Mouse (Mus musculus): ENCODE measurements around the gene Hmgb1. TPM values are rescaled to one million over a fixed set of nuclear protein-coding genes. Genes with fewer than 3 reads are reported as not detected.

The Hmgb1 gene
- polyA plus RNA-seq, 1 experiment from 2014 or later, result 1,770 TPM

GRCm38 (mm10) chr5:149032438-149032837, 151.9 kb downstream of the Hmgb1 start:
- peaks cover 26% of the 10 kb centered on the region for H3K4me1 ChIP-seq
- no peak overlapping the region for H3K4me2 ChIP-seq (replicated peaks)
- H3K36me3 ChIP-seq, result no peaks in the 10 kb centered on the region
- no peak for ATAC-seq (ENCODE audit: insufficient number of reproducible peaks, insufficient read depth, low FRiP score, low TSS enrichment)
- H3K27ac ChIP-seq, result no peak overlapping the region; the same call in 1 of the 2 replicates
- no peak overlapping the region for H3K4me3 ChIP-seq
- no peaks in the 10 kb centered on the region for H3K27me3 ChIP-seq
- H3K9ac ChIP-seq, result no peak overlapping the region
- peaks cover 9% of the 10 kb centered on the region; the same call in 1 of the 2 replicates for H3K9me3 ChIP-seq
- WGBS, result 92% methylated on average over 4 of the region's 4 CpGs

- Histone ChIP-seq H3K9ac (peak overlapping the region; percentile 58), H3K27ac (peak overlapping the region; percentile 85), H3K36me3 (no peaks in the 10 kb centered on the region), H3K27me3 (no peaks in the 10 kb centered on the region), H3K4me2 (replicated peaks) (peak overlapping the region; percentile 57), H3K4me3 (peak overlapping the region; percentile 33), H3K9me3 (0 out of 2 replicates have a peak, but pooled peaks cover under 1% of the 10 kb centered on the region), H3K4me1 (peaks cover 26% of the 10 kb centered on the region)
- peak; percentile 76; the same call in 1 of the 2 replicates for ATAC-seq (ENCODE audit: insufficient number of reproducible peaks, insufficient read depth, low FRiP score, low TSS enrichment)
- WGBS, result 3% methylated on average over 30 of the region's 30 CpGs
Measured at GRCm38 (mm10) chr5:149031199-149031750, 153.0 kb downstream of the Hmgb1 start.

GRCm38 (mm10) chr5:149030103-149030502, 154.2 kb downstream of the Hmgb1 start:
- no peaks in the 10 kb centered on the region for H3K9me3 ChIP-seq
- H3K27ac ChIP-seq, result peak overlapping the region; percentile 46; the same call in 1 of the 2 replicates
- H3K4me2 ChIP-seq (replicated peaks), result no peak overlapping the region
- WGBS, result 50% methylated on average over 2 of the region's 2 CpGs
- no peaks in the 10 kb centered on the region for H3K27me3 ChIP-seq
- H3K36me3 ChIP-seq, result no peaks in the 10 kb centered on the region
- no peak overlapping the region for H3K9ac ChIP-seq
- H3K4me3 ChIP-seq, result no peak overlapping the region
- ATAC-seq (ENCODE audit: insufficient number of reproducible peaks, insufficient read depth, low FRiP score, low TSS enrichment), result 0 out of 2 replicates have a peak, but pooled peaks have one; percentile 31
- peaks cover 26% of the 10 kb centered on the region for H3K4me1 ChIP-seq

GRCm38 (mm10) chr5:149028394-149028793, 155.9 kb downstream of the Hmgb1 start:
- no peak for ATAC-seq (ENCODE audit: insufficient number of reproducible peaks, insufficient read depth, low FRiP score, low TSS enrichment)
- Histone ChIP-seq H3K4me2 (replicated peaks) (no peak overlapping the region), H3K9ac (no peak overlapping the region), H3K27me3 (no peaks in the 10 kb centered on the region), H3K36me3 (no peaks in the 10 kb centered on the region), H3K9me3 (no peaks in the 10 kb centered on the region), H3K27ac (no peak overlapping the region), H3K4me1 (peaks cover 26% of the 10 kb centered on the region), H3K4me3 (no peak overlapping the region)
- 77% methylated on average over 5 of the region's 5 CpGs for WGBS

GRCm38 (mm10) chr5:149027389-149027788, 156.9 kb downstream of the Hmgb1 start:
- no peak overlapping the region for H3K27ac ChIP-seq
- 78% methylated on average over 8 of the region's 8 CpGs for WGBS
- ATAC-seq (ENCODE audit: insufficient number of reproducible peaks, insufficient read depth, low FRiP score, low TSS enrichment), result no peak
- no peak overlapping the region for H3K9ac ChIP-seq
- no peak overlapping the region for H3K4me2 ChIP-seq (replicated peaks)
- H3K36me3 ChIP-seq, result no peaks in the 10 kb centered on the region
- no peak overlapping the region for H3K4me3 ChIP-seq
- no peaks in the 10 kb centered on the region for H3K9me3 ChIP-seq
- peaks cover 26% of the 10 kb centered on the region for H3K4me1 ChIP-seq
- H3K27me3 ChIP-seq, result no peaks in the 10 kb centered on the region

- Histone ChIP-seq H3K4me2 (replicated peaks) (no peak overlapping the region), H3K36me3 (no peaks in the 10 kb centered on the region), H3K4me1 (peaks cover 5% of the 10 kb centered on the region; the same call in 1 of the 2 replicates), H3K9me3 (no peaks in the 10 kb centered on the region), H3K9ac (no peak overlapping the region), H3K27ac (no peak overlapping the region), H3K27me3 (no peaks in the 10 kb centered on the region), H3K4me3 (no peak overlapping the region)
- ATAC-seq (ENCODE audit: insufficient number of reproducible peaks, insufficient read depth, low FRiP score, low TSS enrichment), result no peak
- 48% methylated on average over 7 of the region's 7 CpGs for WGBS
Measured at GRCm38 (mm10) chr5:149021120-149021519, 163.2 kb downstream of the Hmgb1 start.

- Histone ChIP-seq H3K4me2 (replicated peaks) (0 out of 2 replicates have a peak overlapping the region, but pooled peaks have one; percentile 18), H3K27ac (no peak overlapping the region), H3K4me3 (no peak overlapping the region), H3K4me1 (peaks cover 7% of the 10 kb centered on the region; the same call in 1 of the 2 replicates), H3K27me3 (no peaks in the 10 kb centered on the region), H3K9me3 (no peaks in the 10 kb centered on the region), H3K9ac (no peak overlapping the region), H3K36me3 (no peaks in the 10 kb centered on the region)
- WGBS, result 67% methylated on average over 16 of the region's 16 CpGs
- no peak for ATAC-seq (ENCODE audit: insufficient number of reproducible peaks, insufficient read depth, low FRiP score, low TSS enrichment)
Measured at GRCm38 (mm10) chr5:149020681-149021062, 163.6 kb downstream of the Hmgb1 start.

GRCm38 (mm10) chr5:149020059-149020680, 164.1 kb downstream of the Hmgb1 start:
- no peaks in the 10 kb centered on the region for H3K27me3 ChIP-seq
- ATAC-seq (ENCODE audit: insufficient number of reproducible peaks, insufficient read depth, low FRiP score, low TSS enrichment), result no peak
- H3K4me3 ChIP-seq, result no peak overlapping the region
- H3K27ac ChIP-seq, result no peak overlapping the region
- H3K9me3 ChIP-seq, result no peaks in the 10 kb centered on the region
- WGBS, result 44% methylated on average over 18 of the region's 18 CpGs
- 0 out of 2 replicates have a peak overlapping the region, but pooled peaks have one; percentile 18 for H3K4me2 ChIP-seq (replicated peaks)
- H3K36me3 ChIP-seq, result no peaks in the 10 kb centered on the region
- H3K9ac ChIP-seq, result no peak overlapping the region
- H3K4me1 ChIP-seq, result peaks cover 7% of the 10 kb centered on the region; the same call in 1 of the 2 replicates

- no peak overlapping the region for H3K9ac ChIP-seq
- H3K4me2 ChIP-seq (replicated peaks), result no peak overlapping the region
- H3K36me3 ChIP-seq, result no peaks in the 10 kb centered on the region
- H3K4me1 ChIP-seq, result peaks cover 12% of the 10 kb centered on the region
- no peaks in the 10 kb centered on the region for H3K27me3 ChIP-seq
- 92% methylated on average over 3 of the region's 3 CpGs for WGBS
- H3K27ac ChIP-seq, result no peak overlapping the region
- H3K4me3 ChIP-seq, result no peak overlapping the region
- no peak for ATAC-seq (ENCODE audit: insufficient number of reproducible peaks, insufficient read depth, low FRiP score, low TSS enrichment)
- no peaks in the 10 kb centered on the region for H3K9me3 ChIP-seq
Measured at GRCm38 (mm10) chr5:149017666-149018415, 166.4 kb downstream of the Hmgb1 start.

GRCm38 (mm10) chr5:149017181-149017580, 167.1 kb downstream of the Hmgb1 start:
- no peak overlapping the region for H3K9ac ChIP-seq
- H3K4me3 ChIP-seq, result no peak overlapping the region
- H3K4me2 ChIP-seq (replicated peaks), result no peak overlapping the region
- H3K27me3 ChIP-seq, result no peaks in the 10 kb centered on the region
- WGBS, result 93% methylated on average over 3 of the region's 3 CpGs
- ATAC-seq (ENCODE audit: insufficient number of reproducible peaks, insufficient read depth, low FRiP score, low TSS enrichment), result no peak
- H3K4me1 ChIP-seq, result peaks cover 12% of the 10 kb centered on the region
- no peaks in the 10 kb centered on the region for H3K36me3 ChIP-seq
- H3K27ac ChIP-seq, result no peak overlapping the region
- no peaks in the 10 kb centered on the region for H3K9me3 ChIP-seq

- no peaks in the 10 kb centered on the region for H3K27me3 ChIP-seq
- no peak overlapping the region for H3K4me3 ChIP-seq
- WGBS, result 67% methylated on average over 5 of the region's 5 CpGs
- H3K4me2 ChIP-seq (replicated peaks), result peak overlapping the region; percentile 89
- H3K9ac ChIP-seq, result no peak overlapping the region
- no peaks in the 10 kb centered on the region for H3K9me3 ChIP-seq
- peaks cover 12% of the 10 kb centered on the region for H3K4me1 ChIP-seq
- H3K36me3 ChIP-seq, result no peaks in the 10 kb centered on the region
- H3K27ac ChIP-seq, result no peak overlapping the region
- ATAC-seq (ENCODE audit: insufficient number of reproducible peaks, insufficient read depth, low FRiP score, low TSS enrichment), result no peak
Measured at GRCm38 (mm10) chr5:149016261-149016660, 168.0 kb downstream of the Hmgb1 start.

All from embryonic facial prominence, embryonic 12.5 days (tissue).